Mouse (Mus musculus) embryonic facial prominence, embryonic 15.5 days (tissue): Measurements from ENCODE around the gene Nmt2. TPM values are rescaled to one million over a fixed set of nuclear protein-coding genes. Genes with fewer than 3 reads are reported as not detected.

Source experiments
- ATAC-seq: fragments of 200-750 bp; cut with Nextera tagmentation; 2 replicates; pipeline ENCODE4 v1.8.0; 2017; ENCODE audit warnings: low read depth, moderate TSS enrichment; ENCODE audit not compliant: insufficient number of reproducible peaks, low FRiP score, low TSS enrichment
- H3K27ac ChIP-seq: fragments of 300-500 bp; sonication (generic); replicated peaks from 2 replicates; pipeline ENCODE4 v1.5.1; 2015; ENCODE audit warnings: mild to moderate bottlenecking, inconsistent platforms
- H3K27me3 ChIP-seq: fragments of 300-500 bp; sonication (generic); 2 replicates; pipeline ENCODE4 v1.6.1; 2015; ENCODE audit warnings: inconsistent platforms
- H3K36me3 ChIP-seq: fragments of 300-500 bp; sonication (generic); 2 replicates; pipeline ENCODE4 v1.6.1; 2015; ENCODE audit warnings: mild to moderate bottlenecking, inconsistent platforms
- H3K4me1 ChIP-seq: fragments of 300-500 bp; sonication (generic); 2 replicates; pipeline ENCODE4 v1.6.1; 2015; ENCODE audit warnings: inconsistent platforms
- H3K4me2 ChIP-seq: fragments of 300-500 bp; sonication (generic); replicated peaks from 2 replicates; pipeline ENCODE4 v1.6.1; 2015; ENCODE audit warnings: mild to moderate bottlenecking, inconsistent platforms
- H3K4me3 ChIP-seq: fragments of 300-500 bp; sonication (generic); replicated peaks from 2 replicates; pipeline ENCODE4 v1.5.1; 2015; ENCODE audit warnings: mild to moderate bottlenecking, inconsistent platforms
- H3K9ac ChIP-seq: fragments of 300-500 bp; sonication (generic); 2 replicates; pipeline ENCODE4 v1.6.1; 2015; ENCODE audit warnings: inconsistent platforms
- H3K9me3 ChIP-seq: fragments of 300-500 bp; sonication (generic); replicated peaks from 2 replicates; pipeline ENCODE4 v1.6.1; 2016; ENCODE audit warnings: inconsistent platforms
- WGBS: fragments of 180-500 bp; shearing (Covaris S2); methylation state at CpG from one replicate; pipeline ENCODE4 v1.1.7; 2015; 5-methylcytosine and 5-hydroxymethylcytosine counted together
- polyA plus RNA-seq: library from polyadenylated mRNA; unstranded; fragments of >200 nt; fragmentation: Nextera tagmentation; extraction: Ambion mirVana; gene quantifications from 2 replicates; pipeline ENCODE4 v1.2.1, GENCODE M21; 2015

Gene Nmt2
- polyA plus RNA-seq, 1 experiment from 2014 or later: 38.6 TPM

DNA sequence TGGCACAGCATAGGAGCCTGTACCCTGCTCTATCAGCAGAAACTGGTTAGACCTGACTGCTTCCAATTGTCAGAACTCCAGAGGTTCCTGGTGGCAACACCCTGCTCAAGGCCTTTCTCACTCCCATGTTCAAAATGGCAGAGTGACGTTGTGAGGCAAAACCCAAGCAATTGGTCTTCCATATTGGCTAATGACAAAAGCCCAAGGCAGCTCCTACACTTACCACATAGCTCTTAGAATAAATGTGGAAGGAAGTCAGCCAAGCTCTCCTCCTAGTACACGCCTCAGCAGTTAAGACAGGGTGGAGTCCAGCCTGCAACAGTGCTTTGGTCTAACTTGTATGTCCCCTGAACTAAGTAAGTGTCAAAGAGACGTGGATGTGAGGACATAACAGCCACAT is 73.9 kb downstream of the Nmt2 start:
- no peaks in the 10 kb centered on the region for H3K9me3 ChIP-seq
- no peak overlapping the region for H3K4me2 ChIP-seq
- WGBS: 76% methylated on average over 3 of the region's 3 CpGs
- ATAC-seq: no peak
- no peaks in the 10 kb centered on the region for H3K4me1 ChIP-seq
- H3K36me3 ChIP-seq: no peaks in the 10 kb centered on the region
- H3K9ac ChIP-seq: no peak overlapping the region
- no peak overlapping the region for H3K27ac ChIP-seq
- no peak overlapping the region for H3K4me3 ChIP-seq
- H3K27me3 ChIP-seq: no peaks in the 10 kb centered on the region

DNA sequence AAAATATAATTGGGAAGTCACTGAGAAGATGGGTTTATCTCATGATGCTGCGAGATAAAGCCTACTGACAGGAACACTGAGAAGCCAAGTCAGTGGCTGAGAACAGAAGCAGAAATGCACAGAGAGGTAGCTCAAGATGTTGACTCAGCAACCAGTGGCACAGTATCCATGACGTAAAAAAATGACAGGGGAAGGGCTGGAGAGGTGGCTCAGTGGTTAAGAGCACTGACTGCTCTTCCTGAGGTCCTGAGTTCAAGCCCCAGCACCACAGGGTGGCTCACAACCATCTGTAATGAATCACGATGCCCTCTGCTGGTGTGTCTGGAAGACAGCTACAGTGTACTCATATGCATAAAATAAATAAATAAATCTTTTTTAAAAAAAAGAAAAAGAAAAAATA is 77.1 kb downstream of the Nmt2 start:
- H3K4me2 ChIP-seq: no peak overlapping the region
- ATAC-seq: no peak
- no peak overlapping the region for H3K9ac ChIP-seq
- H3K9me3 ChIP-seq: no peaks in the 10 kb centered on the region
- H3K27me3 ChIP-seq: no peaks in the 10 kb centered on the region
- no peaks in the 10 kb centered on the region for H3K36me3 ChIP-seq
- no peak overlapping the region for H3K27ac ChIP-seq
- H3K4me1 ChIP-seq: no peaks in the 10 kb centered on the region
- WGBS: 83% methylated on average over 3 of the region's 3 CpGs
- H3K4me3 ChIP-seq: no peak overlapping the region

GRCm38 (mm10) chr2:3365127-3365526 is 81.1 kb downstream of the Nmt2 start:
- Histone ChIP-seq H3K27me3 (no peaks in the 10 kb centered on the region), H3K27ac (no peak overlapping the region), H3K4me1 (no peaks in the 10 kb centered on the region), H3K9ac (no peak overlapping the region), H3K36me3 (no peaks in the 10 kb centered on the region), H3K9me3 (no peaks in the 10 kb centered on the region), H3K4me3 (no peak overlapping the region), H3K4me2 (no peak overlapping the region)
- ATAC-seq: no peak
- 37% methylated on average over 4 of the region's 4 CpGs for WGBS

Other genes with a start within 250 kb of the Nmt2 start
- gene Fam171a1, start 170.0 kb upstream of the Nmt2 start, polyA plus RNA-seq: 28.0 and 28.9 TPM in 2 replicates
- 19.5 and 22.1 TPM in 2 replicates for gene Rpp38, start 48.4 kb downstream of the Nmt2 start, polyA plus RNA-seq
- gene Acbd7, start 52.0 kb downstream of the Nmt2 start, polyA plus RNA-seq: 3.5 and 3.8 TPM in 2 replicates
- gene Olah, start 113.0 kb downstream of the Nmt2 start, polyA plus RNA-seq: 0.15 TPM in 1 of 2 replicates, not detected in the other
- 27.9 and 54.5 TPM in 2 replicates for gene Meig1, start 138.4 kb downstream of the Nmt2 start, polyA plus RNA-seq
- 7.7 and 9.4 TPM in 2 replicates for gene Dclre1c, start 139.9 kb downstream of the Nmt2 start, polyA plus RNA-seq
- 11.4 and 12.1 TPM in 2 replicates for gene Suv39h2, start 190.8 kb downstream of the Nmt2 start, polyA plus RNA-seq
- 4.0 and 4.1 TPM in 2 replicates for gene Gm45902, start 228.6 kb downstream of the Nmt2 start, polyA plus RNA-seq
- 86.8 and 87.6 TPM in 2 replicates for gene Hspa14, start 228.6 kb downstream of the Nmt2 start, polyA plus RNA-seq
- gene Cdnf, start 228.8 kb downstream of the Nmt2 start, polyA plus RNA-seq: 0.15 and 0.20 TPM in 2 replicates